Mouse (Mus musculus): Measurements from ENCODE around the gene Pitpnc1. TPM values are rescaled to one million over a fixed set of nuclear protein-coding genes. Genes with fewer than 3 reads are reported as not detected.

Gene Pitpnc1
- total and polyA plus RNA-seq, 3 experiments, result 2.4 to 5.4 (median 3.6) TPM

GRCm38 (mm10) chr11:107331425-107331824 is 139.1 kb downstream of the Pitpnc1 start:
- in situ Hi-C loops (cut with MboI; ENCODE audit: low pct_ligation_motif_present, low pct_unique_long_range_greater_than_20kb, low sequenced_read_pairs) (no loop called here), dilution Hi-C loops (cut with MboI; ENCODE audit: extremely low pct_ligation_motif_present, extremely low pct_unique_long_range_greater_than_20kb, low sequenced_read_pairs) (no loop called here)
- no peaks in the 10 kb centered on the region for H3K27me3 ChIP-seq (replicated peaks)
- peaks cover 0 to 13% of the 10 kb centered on the region in 2 experiments; a peak in 2 of 4 replicates for H3K4me1 ChIP-seq (ENCODE audit: control insufficient read depth in 1 of 2, insufficient read depth in 2 of 2)
- H3K9ac ChIP-seq (ENCODE audit: insufficient read depth, low read depth), result no peak overlapping the region
- TF ChIP-seq MYC (IDR thresholded peaks at IDR 0.05; ENCODE audit: low read depth, low read length), result no peak
- TF ChIP-seq NELFE (IDR thresholded peaks at IDR 0.05; ENCODE audit: low read depth, low read length), result no peak
- TF ChIP-seq ZMIZ1 (IDR thresholded peaks at IDR 0.05; ENCODE audit: low read depth, low read length), result no peak
- TF ChIP-seq SMC3 (IDR thresholded peaks at IDR 0.05; ENCODE audit: low read depth, low read length), result no peak
- TF ChIP-seq GABPA (IDR thresholded peaks at IDR 0.05; ENCODE audit: insufficient replicate concordance, low read depth, low read length), result no peak
- no peak for TF ChIP-seq NRF1 (IDR thresholded peaks at IDR 0.05; ENCODE audit: low read depth, low read length)
- no peak for TF ChIP-seq MAZ (IDR thresholded peaks at IDR 0.05; ENCODE audit: low read depth, low read length)
- TF ChIP-seq TCF12 (IDR thresholded peaks at IDR 0.05; ENCODE audit: low read depth, low read length), result no peak
- TF ChIP-seq BHLHE40 (IDR thresholded peaks at IDR 0.05; ENCODE audit: low read depth, low read length), result no peak
- no peak for TF ChIP-seq RAD21 (IDR thresholded peaks at IDR 0.05; ENCODE audit: low read depth, low read length)
- no peak for TF ChIP-seq PAX5 (IDR thresholded peaks at IDR 0.05; ENCODE audit: low read length)
- TF ChIP-seq SIN3A (IDR thresholded peaks at IDR 0.05; ENCODE audit: low read length), result no peak
- DNase-seq (ENCODE audit: extremely low read depth), result no peak
- H3K4me3 ChIP-seq (replicated peaks in 1 of 3; ENCODE audit: low read depth in 2 of 3, low read length in 2 of 3, poor library complexity in 1 of 3), result no peak overlapping the region
- peaks cover 2% of the 10 kb centered on the region for H3K9me3 ChIP-seq (replicated peaks; ENCODE audit: low read length)
- H3K79me2 ChIP-seq (replicated peaks; ENCODE audit: control insufficient read depth, extremely low read depth, insufficient read depth, poor library complexity, severe bottlenecking), result no peaks in the 10 kb centered on the region
- no peak overlapping the region for H3K4me2 ChIP-seq (ENCODE audit: insufficient read depth, low read depth, poor library complexity, severe bottlenecking)
- H3K27ac ChIP-seq (ENCODE audit: insufficient read depth, low read depth), result no peak overlapping the region
- peaks cover 0 to 1% of the 10 kb centered on the region in 2 experiments for H3K36me3 ChIP-seq (replicated peaks in 1 of 2; ENCODE audit: control insufficient read depth in 1 of 2, insufficient read depth in 1 of 2, low read length in 1 of 2)

DNA sequence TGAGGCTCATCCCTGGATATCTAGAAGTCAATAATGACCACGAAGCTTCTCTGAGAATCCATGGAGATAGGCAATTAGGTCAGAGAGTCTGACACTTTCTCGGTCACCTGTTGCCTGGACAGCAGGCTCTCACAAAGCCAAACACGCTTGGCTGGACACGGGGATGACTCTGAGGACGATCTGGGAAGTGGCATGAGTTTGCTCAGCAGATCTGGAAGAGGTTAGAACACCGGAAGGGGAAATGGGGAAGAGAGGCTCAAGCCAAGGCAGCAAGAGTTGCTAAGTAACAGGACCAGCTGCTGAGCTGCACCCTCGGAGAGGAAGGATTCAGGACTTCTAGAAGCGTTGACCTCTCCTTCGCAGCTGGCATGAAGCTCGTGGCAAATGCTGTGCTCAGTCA is 143.2 kb downstream of the Pitpnc1 start:
- in situ Hi-C loops (cut with MboI; ENCODE audit: low pct_ligation_motif_present, low pct_unique_long_range_greater_than_20kb, low sequenced_read_pairs) (no loop called here), dilution Hi-C loops (cut with MboI; ENCODE audit: extremely low pct_ligation_motif_present, extremely low pct_unique_long_range_greater_than_20kb, low sequenced_read_pairs) (no loop called here)
- no peak overlapping the region for H3K4me2 ChIP-seq (ENCODE audit: insufficient read depth, low read depth, poor library complexity, severe bottlenecking)
- H3K4me3 ChIP-seq (replicated peaks in 1 of 3; ENCODE audit: low read depth in 2 of 3, low read length in 2 of 3, poor library complexity in 1 of 3), result no peak overlapping the region
- no peak for DNase-seq (ENCODE audit: extremely low read depth)
- no peak overlapping the region for H3K9ac ChIP-seq (ENCODE audit: insufficient read depth, low read depth)
- H3K27ac ChIP-seq (ENCODE audit: insufficient read depth, low read depth), result no peak overlapping the region
- no peaks in the 10 kb centered on the region for H3K79me2 ChIP-seq (replicated peaks; ENCODE audit: control insufficient read depth, extremely low read depth, insufficient read depth, poor library complexity, severe bottlenecking)
- H3K36me3 ChIP-seq (replicated peaks in 1 of 2; ENCODE audit: control insufficient read depth in 1 of 2, insufficient read depth in 1 of 2, low read length in 1 of 2), result peaks cover 0 to under 1% of the 10 kb centered on the region in 2 experiments
- no peak for TF ChIP-seq ZNF384 (IDR thresholded peaks at IDR 0.05; ENCODE audit: low read depth, low read length)
- no peak for TF ChIP-seq POLR2AphosphoS2 (IDR thresholded peaks at IDR 0.05; ENCODE audit: low read depth, low read length)
- TF ChIP-seq USF1 (IDR thresholded peaks at IDR 0.05; ENCODE audit: low read depth, low read length), result no peak
- TF ChIP-seq BHLHE40 (IDR thresholded peaks at IDR 0.05; ENCODE audit: low read depth, low read length), result no peak
- TF ChIP-seq JUND (conservative IDR thresholded peaks at IDR 0.05; ENCODE audit: low read depth, low read length), result no peak
- no peak for TF ChIP-seq ZMIZ1 (IDR thresholded peaks at IDR 0.05; ENCODE audit: low read depth, low read length)
- no peak for TF ChIP-seq PAX5 (IDR thresholded peaks at IDR 0.05; ENCODE audit: low read length)
- no peak for TF ChIP-seq HCFC1 (IDR thresholded peaks at IDR 0.05; ENCODE audit: low read depth, low read length)
- TF ChIP-seq ZC3H11A (IDR thresholded peaks at IDR 0.05; ENCODE audit: low read depth, low read length), result no peak
- no peak for TF ChIP-seq ZKSCAN1 (IDR thresholded peaks at IDR 0.05; ENCODE audit: borderline replicate concordance, low read depth, low read length)
- no peak for TF ChIP-seq MYC (IDR thresholded peaks at IDR 0.05; ENCODE audit: low read depth, low read length)
- TF ChIP-seq IRF4 (IDR thresholded peaks at IDR 0.05; ENCODE audit: low read depth, low read length), result no peak
- no peak for TF ChIP-seq UBTF (IDR thresholded peaks at IDR 0.05; ENCODE audit: low read depth, low read length)
- no peak for TF ChIP-seq EP300 (IDR thresholded peaks at IDR 0.05; ENCODE audit: low read length)
- no peak for TF ChIP-seq RAD21 (IDR thresholded peaks at IDR 0.05; ENCODE audit: low read depth, low read length)
- no peaks in the 10 kb centered on the region for H3K27me3 ChIP-seq (replicated peaks)
- no peaks in the 10 kb centered on the region for H3K9me3 ChIP-seq (replicated peaks; ENCODE audit: low read length)
- no peaks in the 10 kb centered on the region for H3K4me1 ChIP-seq (ENCODE audit: control insufficient read depth in 1 of 2, insufficient read depth in 2 of 2)
